Mouse (Mus musculus): Measurements from ENCODE around the gene Pde5a.

The Pde5a gene

GRCm38 (mm10) chr3:122728852-122729600 lies at the start of gene Pde5a:
Gene Pde5a (plus strand): TSS chr3:122728947.
- DNase-seq: no peak

GRCm38 (mm10) chr3:122680851-122681250 lies 47.9 kb upstream of the Pde5a start:
- DNase-seq: no peak

GRCm38 (mm10) chr3:122682352-122682751 lies 46.4 kb upstream of the Pde5a start:
- DNase-seq: no peak

GRCm38 (mm10) chr3:122684832-122685231 lies 43.9 kb upstream of the Pde5a start:
- DNase-seq: no peak

- DNase-seq: no peak
Observed at GRCm38 (mm10) chr3:122693039-122693438, 35.7 kb upstream of the Pde5a start.

- no peak for DNase-seq
Observed at GRCm38 (mm10) chr3:122695870-122696269, 32.9 kb upstream of the Pde5a start.

- no peak for DNase-seq
Observed at GRCm38 (mm10) chr3:122696672-122697071, 32.1 kb upstream of the Pde5a start.

GRCm38 (mm10) chr3:122704209-122704608 lies 24.5 kb upstream of the Pde5a start:
- DNase-seq: no peak

- no peak for DNase-seq
Observed at GRCm38 (mm10) chr3:122705246-122705645, 23.5 kb upstream of the Pde5a start.

GRCm38 (mm10) chr3:122708485-122708884 lies 20.3 kb upstream of the Pde5a start:
- DNase-seq: no peak

GRCm38 (mm10) chr3:122710141-122710540 lies 18.6 kb upstream of the Pde5a start:
- no peak for DNase-seq

GRCm38 (mm10) chr3:122718631-122719030 lies 10.1 kb upstream of the Pde5a start:
- no peak for DNase-seq

GRCm38 (mm10) chr3:122721522-122721921 lies 7.2 kb upstream of the Pde5a start:
- no peak for DNase-seq

GRCm38 (mm10) chr3:122729601-122729959 lies 833 bp downstream of the Pde5a start:
- DNase-seq: no peak

- no peak for DNase-seq
Observed at GRCm38 (mm10) chr3:122729960-122730740, 1.4 kb downstream of the Pde5a start.

GRCm38 (mm10) chr3:122730741-122731235 lies 2.0 kb downstream of the Pde5a start:
- no peak for DNase-seq

GRCm38 (mm10) chr3:122733806-122734205 lies 5.1 kb downstream of the Pde5a start:
- DNase-seq: no peak

GRCm38 (mm10) chr3:122734329-122734728 lies 5.6 kb downstream of the Pde5a start:
- no peak for DNase-seq

- DNase-seq: no peak
Observed at GRCm38 (mm10) chr3:122739460-122739859, 10.7 kb downstream of the Pde5a start.

GRCm38 (mm10) chr3:122744265-122744664 lies 15.5 kb downstream of the Pde5a start:
- no peak for DNase-seq

- no peak for DNase-seq
Observed at GRCm38 (mm10) chr3:122747921-122748700, 19.4 kb downstream of the Pde5a start.

GRCm38 (mm10) chr3:122763240-122763761 lies 34.6 kb downstream of the Pde5a start:
- no peak for DNase-seq

- no peak for DNase-seq
Observed at GRCm38 (mm10) chr3:122763768-122764167, 35.0 kb downstream of the Pde5a start.

Data from layer of hippocampus, adult 9-11 months (tissue).